Mouse (Mus musculus) limb, embryonic 14.5 days (tissue): ENCODE measurements at regions not wholly inside any gene's neighbourhood (a gene's known extent, or its start where the extent isn't known, plus 50 kb on each side); places are given as distances from the start of the nearest gene placed in this dataset.

Source experiments
- ATAC-seq: fragments of 200-750 bp; cut with Nextera tagmentation; 2 replicates; pipeline ENCODE4 v1.8.0; 2017; ENCODE audit warnings: low read depth, moderate number of reproducible peaks, moderate TSS enrichment; ENCODE audit not compliant: low FRiP score
- DNase-seq: peaks from one replicate; pipeline ENCODE4 v3.0.0-alpha.2; 2015; ENCODE audit warnings: low spot score
- H3K27ac ChIP-seq: fragments of 300-500 bp; sonication (generic); replicated peaks from 2 replicates; pipeline ENCODE4 v1.5.1; 2014; ENCODE audit warnings: low read depth, mild to moderate bottlenecking, low read length, moderate library complexity, mixed read lengths
- H3K27me3 ChIP-seq: fragments of 300-500 bp; sonication (generic); 2 replicates; pipeline ENCODE4 v1.6.1; 2014; ENCODE audit warnings: low read length, mixed read lengths; ENCODE audit not compliant: control insufficient read depth, insufficient read depth
- H3K36me3 ChIP-seq: fragments of 300-500 bp; sonication (generic); 2 replicates; pipeline ENCODE4 v1.6.1; 2014; ENCODE audit warnings: mild to moderate bottlenecking, low read length, moderate library complexity, mixed read lengths; ENCODE audit not compliant: control insufficient read depth, insufficient read depth
- H3K4me1 ChIP-seq: fragments of 300-500 bp; sonication (generic); 2 replicates; pipeline ENCODE4 v1.6.1; 2014; ENCODE audit warnings: antibody characterized with exemption, low read length, mixed read lengths; ENCODE audit not compliant: control insufficient read depth, insufficient read depth
- H3K4me2 ChIP-seq: fragments of 300-500 bp; sonication (generic); replicated peaks from 2 replicates; pipeline ENCODE4 v1.6.1; 2014; ENCODE audit warnings: low read depth, mild to moderate bottlenecking, low read length, moderate library complexity; ENCODE audit not compliant: severe bottlenecking
- H3K4me3 ChIP-seq: fragments of 300-500 bp; sonication (generic); replicated peaks from 2 replicates; pipeline ENCODE4 v1.5.1; 2014; ENCODE audit warnings: low read length
- H3K9ac ChIP-seq: fragments of 300-500 bp; sonication (generic); 2 replicates; pipeline ENCODE4 v1.6.1; 2014; ENCODE audit warnings: mild to moderate bottlenecking, low read depth, low read length, moderate library complexity; ENCODE audit not compliant: severe bottlenecking
- H3K9me3 ChIP-seq: fragments of 300-500 bp; sonication (generic); 2 replicates; pipeline ENCODE4 v1.6.1; 2016; ENCODE audit warnings: low read length; ENCODE audit not compliant: control insufficient read depth
- POLR2A ChIP-seq: fragments of 200-500 bp; IDR thresholded peaks from 2 replicates; pipeline ENCODE4 v1.8.0; 2012; ENCODE audit warnings: inconsistent platforms, mild to moderate bottlenecking, moderate library complexity, borderline replicate concordance; ENCODE audit not compliant: insufficient read depth, insufficient read length; ENCODE audit errors: extremely low read depth
- WGBS: fragments of 180-500 bp; shearing (Covaris S2); extraction: QIAGEN DNeasy Blood & Tissue Kit; methylation state at CpG from one replicate; pipeline ENCODE4 v1.1.7; 2014; 5-methylcytosine and 5-hydroxymethylcytosine counted together

- no peak for TF ChIP-seq POLR2A
- Histone ChIP-seq H3K4me3 (no peak overlapping the region), H3K9me3 (no peaks in the 10 kb centered on the region), H3K36me3 (no peaks in the 10 kb centered on the region), H3K4me2 (no peak overlapping the region), H3K9ac (no peak overlapping the region), H3K27ac (no peak overlapping the region), H3K4me1 (no peaks in the 10 kb centered on the region), H3K27me3 (no peaks in the 10 kb centered on the region)
- ATAC-seq: no peak
- DNase-seq: no peak
- 83% methylated on average over 4 of the region's 4 CpGs for WGBS
Observed at GRCm38 (mm10) chr17:51683318-51683717, 149.8 kb downstream of the Satb1 start.

DNA sequence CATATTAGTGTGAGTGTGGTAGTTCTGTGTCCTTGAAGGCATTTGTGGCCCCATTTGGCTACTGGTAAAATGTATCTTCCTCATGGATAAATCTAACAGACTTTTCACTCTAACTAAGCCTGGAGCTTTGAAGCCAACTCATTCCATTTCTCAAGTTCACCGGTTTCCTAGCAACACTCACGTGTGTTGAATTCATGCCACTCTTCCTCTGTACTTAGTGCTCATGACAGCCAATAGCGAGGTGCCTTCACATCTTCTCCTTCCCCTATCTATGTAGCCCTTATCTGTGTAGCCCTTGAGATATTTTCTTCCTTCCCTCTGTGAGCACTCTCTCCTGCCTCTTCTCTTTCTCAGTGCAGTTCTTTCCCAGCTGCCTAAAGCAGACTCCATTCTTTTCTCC lies 150.7 kb downstream of the Satb1 start:
- Histone ChIP-seq H3K4me2 (no peak overlapping the region), H3K9ac (no peak overlapping the region), H3K36me3 (no peaks in the 10 kb centered on the region), H3K4me1 (no peaks in the 10 kb centered on the region), H3K4me3 (no peak overlapping the region), H3K9me3 (no peaks in the 10 kb centered on the region), H3K27me3 (no peaks in the 10 kb centered on the region), H3K27ac (no peak overlapping the region)
- 83% methylated on average over 3 of the region's 3 CpGs for WGBS
- no peak for TF ChIP-seq POLR2A
- ATAC-seq (no peak), DNase-seq (no peak)

DNA sequence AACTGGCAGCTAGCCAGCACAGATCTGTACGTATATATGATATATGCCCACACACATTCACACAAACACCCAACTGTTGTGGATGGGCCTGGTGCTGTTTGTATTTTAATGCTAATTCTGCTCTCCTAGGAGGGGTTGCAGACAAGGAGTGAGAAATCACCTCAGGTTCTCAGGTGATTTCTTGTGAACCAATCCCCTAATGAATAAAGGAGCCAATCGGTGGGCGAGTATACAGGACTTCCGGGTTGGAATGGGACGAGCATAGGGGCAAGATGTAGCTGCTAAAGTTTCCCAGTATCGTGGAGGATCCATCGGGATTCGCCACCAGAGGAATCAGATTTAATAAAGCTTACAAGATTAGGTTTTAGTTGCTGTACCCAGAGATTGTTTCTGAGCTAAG lies 155.6 kb downstream of the Satb1 start:
- no peak for TF ChIP-seq POLR2A
- WGBS: 91% methylated on average over 8 of the region's 8 CpGs
- H3K4me1 ChIP-seq: no peaks in the 10 kb centered on the region
- H3K4me3 ChIP-seq: no peak overlapping the region
- ATAC-seq (no peak), DNase-seq (no peak)
- no peaks in the 10 kb centered on the region for H3K27me3 ChIP-seq
- no peak overlapping the region for H3K27ac ChIP-seq
- H3K9ac ChIP-seq: no peak overlapping the region
- H3K9me3 ChIP-seq: no peaks in the 10 kb centered on the region
- H3K4me2 ChIP-seq: no peak overlapping the region
- no peaks in the 10 kb centered on the region for H3K36me3 ChIP-seq

DNA sequence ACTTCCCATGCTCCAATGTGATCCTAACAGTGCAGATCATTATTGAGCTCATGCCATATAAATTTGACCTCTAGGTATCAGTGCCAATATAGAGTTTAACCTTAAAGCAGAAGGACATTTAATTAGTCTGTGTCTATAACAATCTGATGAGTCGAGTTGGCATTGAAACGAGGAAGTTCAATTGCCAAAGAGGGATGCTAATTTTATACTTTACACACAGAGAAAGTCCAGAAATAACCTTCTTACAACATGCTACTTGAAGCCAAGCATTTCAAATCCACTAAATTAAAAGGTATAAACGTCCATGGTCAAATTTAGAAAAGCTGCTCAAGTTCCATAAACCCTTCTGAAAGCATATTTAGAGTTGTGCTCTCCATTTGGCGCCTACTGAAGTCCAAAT lies 174.7 kb downstream of the Satb1 start:
- no peak for ATAC-seq
- no peak overlapping the region for H3K27ac ChIP-seq
- TF ChIP-seq POLR2A: no peak
- WGBS: 70% methylated on average over 4 of the region's 4 CpGs
- H3K9me3 ChIP-seq: no peaks in the 10 kb centered on the region
- no peak overlapping the region for H3K4me3 ChIP-seq
- H3K9ac ChIP-seq: no peak overlapping the region
- H3K4me1 ChIP-seq: no peaks in the 10 kb centered on the region
- H3K4me2 ChIP-seq: no peak overlapping the region
- H3K36me3 ChIP-seq: no peaks in the 10 kb centered on the region
- DNase-seq: no peak
- H3K27me3 ChIP-seq: no peaks in the 10 kb centered on the region

DNA sequence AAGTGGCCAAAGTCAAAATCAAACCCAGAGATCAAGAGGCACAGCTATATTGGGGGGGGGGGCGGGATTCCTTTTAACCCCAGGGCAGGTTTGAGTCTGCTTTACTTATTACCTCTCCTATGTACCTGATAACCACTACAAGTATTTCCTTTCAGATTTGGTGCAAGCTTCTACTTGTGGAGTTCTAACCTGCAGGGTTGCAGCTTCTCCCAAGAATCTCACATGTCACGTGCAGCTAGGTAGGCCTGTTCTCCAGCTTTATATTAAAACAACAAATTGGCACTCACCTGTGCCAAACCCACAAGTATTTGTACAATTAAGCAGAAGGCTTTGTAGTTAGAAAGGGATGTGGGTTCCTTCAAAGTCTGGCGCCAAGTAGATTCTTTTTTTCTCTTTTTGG lies 179.2 kb downstream of the Satb1 start:
- 64% methylated on average over 3 of the region's 3 CpGs for WGBS
- no peak overlapping the region for H3K4me2 ChIP-seq
- ATAC-seq: no peak

DNA sequence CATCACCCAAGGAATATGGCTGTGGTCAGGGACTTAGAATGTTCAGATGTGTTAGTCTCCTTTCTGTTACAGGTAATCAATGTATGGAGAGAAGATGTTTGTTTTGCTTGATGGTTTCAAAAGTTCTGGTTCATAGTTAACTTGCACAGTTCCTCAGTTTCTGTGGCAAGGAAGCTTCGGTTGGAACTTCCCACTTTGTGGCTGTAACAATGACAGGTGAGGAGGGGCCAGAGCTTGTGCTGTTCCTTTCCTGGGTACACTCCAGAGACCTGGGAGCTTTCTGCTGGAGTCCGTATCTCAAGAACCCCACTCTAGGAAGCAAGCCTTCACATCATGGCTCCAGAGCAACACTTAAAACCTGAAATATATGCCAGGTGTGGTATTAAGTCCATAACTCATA lies 181.2 kb downstream of the Satb1 start:
- TF ChIP-seq POLR2A: no peak
- Histone ChIP-seq H3K4me3 (no peak overlapping the region), H3K4me2 (no peak overlapping the region), H3K9me3 (no peaks in the 10 kb centered on the region), H3K36me3 (no peaks in the 10 kb centered on the region), H3K27ac (no peak overlapping the region), H3K27me3 (no peaks in the 10 kb centered on the region), H3K9ac (no peak overlapping the region), H3K4me1 (no peaks in the 10 kb centered on the region)
- WGBS: 71% methylated on average over 2 of the region's 2 CpGs
- DNase-seq: no peak
- no peak for ATAC-seq

More for the DNA sequence above, 179.2 kb downstream of the Satb1 start:
- no peaks in the 10 kb centered on the region for H3K9me3 ChIP-seq
- no peaks in the 10 kb centered on the region for H3K27me3 ChIP-seq
- no peak overlapping the region for H3K27ac ChIP-seq
- TF ChIP-seq POLR2A: no peak
- no peak for DNase-seq
- no peaks in the 10 kb centered on the region for H3K36me3 ChIP-seq
- no peaks in the 10 kb centered on the region for H3K4me1 ChIP-seq
- no peak overlapping the region for H3K9ac ChIP-seq
- H3K4me3 ChIP-seq: no peak overlapping the region
